Mouse (Mus musculus): ENCODE measurements around the gene Nup107. TPM values are rescaled to one million over a fixed set of nuclear protein-coding genes. Genes with fewer than 3 reads are reported as not detected.

The Nup107 gene
- total RNA-seq (2023) = 10 to 100 TPM; 32.9 to 33.5 TPM

DNA sequence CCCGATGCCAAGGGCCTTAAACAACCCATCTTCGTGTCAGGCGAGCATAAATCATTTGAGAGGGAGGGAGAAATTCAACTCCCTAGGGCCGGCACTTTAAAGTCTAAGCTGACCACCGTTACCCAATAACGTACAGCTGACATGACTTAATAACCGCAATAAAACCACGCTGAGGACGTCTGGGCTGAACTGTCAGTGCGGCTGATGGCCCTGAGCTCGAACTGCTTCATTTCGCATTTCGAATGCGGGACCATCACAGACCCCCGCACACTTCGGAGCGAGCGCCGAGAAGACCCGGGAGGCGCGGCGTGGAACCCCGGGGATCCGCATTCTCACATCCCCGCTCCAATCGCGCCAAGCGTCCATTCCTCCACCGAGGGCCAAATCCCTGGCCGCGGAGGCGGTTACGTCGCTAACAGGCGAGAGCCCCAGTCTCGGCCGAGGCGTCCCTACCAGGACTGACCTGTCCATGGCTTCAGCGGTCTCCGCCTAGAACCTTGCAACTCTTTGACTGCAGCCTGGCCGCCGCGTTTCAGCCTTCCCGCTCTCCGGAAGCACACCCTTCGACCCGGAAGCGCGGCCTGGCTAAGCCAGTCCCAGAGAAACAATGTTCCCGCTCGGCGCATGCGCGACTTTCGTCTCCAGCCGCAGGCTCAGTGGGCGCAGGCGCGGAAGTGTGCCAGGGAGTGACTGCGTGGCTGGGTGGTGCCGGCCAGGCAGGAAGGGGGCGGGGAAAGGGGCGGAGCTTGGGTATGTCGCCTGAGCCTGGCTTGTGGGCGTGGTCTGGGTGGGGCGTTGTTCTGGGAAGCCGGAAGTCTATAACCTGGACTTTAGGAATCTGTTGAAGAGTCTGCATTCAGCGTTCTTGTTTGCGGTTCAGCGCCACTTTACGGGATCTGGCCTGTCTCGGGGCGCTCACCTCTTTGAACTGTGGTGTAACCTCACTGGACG is at the start of gene Nup107:
Gene Nup107, minus strand, starts transcription at position 565 of the 951 bp plus-strand sequence.

DNA sequence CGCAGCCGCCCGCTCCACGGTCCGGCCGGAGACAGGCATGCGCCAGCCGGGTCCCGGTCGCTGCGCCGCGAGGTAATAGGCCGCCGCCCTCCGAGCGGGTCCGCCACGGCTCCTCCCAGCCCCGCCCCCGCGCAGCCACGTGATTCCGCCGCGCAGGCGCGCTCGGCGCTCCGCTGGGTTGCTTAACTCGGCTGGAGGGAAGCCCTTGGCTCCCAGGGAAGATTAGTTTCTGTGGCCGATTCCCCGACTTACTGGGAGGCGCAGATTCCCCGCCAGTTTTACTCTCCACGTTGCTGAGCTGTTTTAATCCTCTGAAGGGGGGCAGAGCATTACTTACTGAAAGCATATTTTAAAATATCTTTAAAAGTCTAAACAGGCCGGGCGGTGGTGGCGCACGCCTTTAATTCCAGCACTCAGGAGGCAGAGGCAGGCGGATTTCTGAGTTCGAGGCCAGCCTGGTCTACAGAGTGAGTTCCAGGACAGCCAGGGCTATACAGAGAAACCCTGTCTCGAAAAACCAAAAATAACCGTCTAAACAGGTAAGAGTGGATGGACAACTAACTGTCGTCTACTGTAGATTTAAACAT is 46.1 kb downstream of the Nup107 start, which contains the start of gene Slc35e3:
Gene Slc35e3, minus strand, starts transcription at position 69 of the 587 bp plus-strand sequence.

DNA sequence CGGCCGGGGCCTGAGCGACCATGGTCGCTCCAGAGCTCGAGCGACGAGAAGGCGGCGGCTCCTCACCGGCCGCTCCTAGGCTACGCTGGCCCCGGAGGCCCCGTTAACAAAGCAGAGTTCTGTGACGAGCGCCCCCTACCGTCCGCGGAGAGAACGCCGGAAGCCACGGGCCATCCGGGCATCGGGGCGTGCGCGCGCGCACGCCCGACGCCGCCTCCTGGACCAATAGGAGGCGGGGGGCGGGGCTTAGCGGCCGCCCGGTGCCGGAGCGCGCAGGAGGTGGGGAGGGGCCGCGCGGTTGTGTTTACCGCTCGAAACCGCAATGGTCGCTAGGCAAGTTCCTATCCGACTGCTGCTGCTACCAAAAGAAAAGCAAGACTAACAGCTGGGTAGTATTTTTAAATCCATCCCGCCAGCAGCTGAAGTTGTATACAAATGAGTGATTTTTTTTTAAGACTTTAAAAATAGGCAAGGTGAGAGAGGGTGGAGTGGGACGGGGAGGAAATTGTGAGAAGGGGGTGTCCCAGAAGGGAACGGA is 81.8 kb downstream of the Nup107 start, which contains the start of gene Mdm2:
Gene Mdm2, minus strand, starts transcription at position 155 of the 538 bp plus-strand sequence.

Other genes with a start within 250 kb of the Nup107 start
- 10 to 100 TPM; 10.2 to 11.5 TPM for gene Cpm, start 163.2 kb downstream of the Nup107 start, total RNA-seq (2023)
- 100 to 1,000 TPM; 153 to 168 TPM for gene Mdm2, start 81.9 kb downstream of the Nup107 start, total RNA-seq (2023)
- 10 to 100 TPM in 1 of 2 experiments, 1 to 10 TPM in 1; 8.4 to 10.6 TPM for gene Slc35e3, start 46.3 kb downstream of the Nup107 start, total RNA-seq (2023)
- 100 to 1,000 TPM; 341 to 355 TPM for gene Rap1b, start 53.3 kb upstream of the Nup107 start, total RNA-seq (2023)

Data from T-cell, adult 66 days (primary cell).